ENCODE assay signal across 14 mouse cellular contexts in the genomic region with DNA sequence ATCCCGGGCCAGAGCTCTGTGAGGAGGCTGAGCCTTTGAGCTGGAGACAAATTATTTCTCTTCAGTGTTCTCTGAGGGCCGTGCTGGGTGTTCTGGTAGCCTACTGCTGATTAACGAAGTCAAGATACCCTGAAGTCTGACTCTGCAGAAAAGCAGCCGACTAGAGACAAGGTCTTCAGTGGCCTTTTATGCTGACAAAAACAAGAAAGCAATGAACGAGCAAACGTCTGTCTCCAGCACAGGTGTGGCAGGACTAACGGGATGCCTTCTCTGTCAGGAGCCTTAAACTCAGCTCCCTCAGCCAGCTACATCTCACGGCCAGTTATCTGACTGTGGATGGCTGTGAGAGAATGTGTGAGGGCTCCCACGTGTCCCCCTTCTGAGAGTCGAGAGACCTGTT.
"Had no signal": no experiment of that assay in that cellular context is flagged by ENCODE, and none has a peak within 500 bp of the region (broad histone marks: within the 10 kb centered on the region; RNA-seq: fewer than 3 reads in every experiment).

No protein-coding gene starts in this region.

- ATAC-seq: lung, postnatal 0 days; midbrain, embryonic 13.5 days had no signal

- H3K27me3 ChIP-seq: kidney, embryonic 15.5 days; midbrain, embryonic 13.5 days; neural tube, embryonic 12.5 days had no signal

- H3K4me2 ChIP-seq: kidney, embryonic 15.5 days; midbrain, embryonic 13.5 days; neural tube, embryonic 12.5 days had no signal

- H3K36me3 ChIP-seq: kidney, embryonic 15.5 days; midbrain, embryonic 13.5 days; neural tube, embryonic 12.5 days had no signal

- H3K4me3 ChIP-seq: kidney, embryonic 15.5 days; left cerebral cortex, adult 2 months; midbrain, embryonic 13.5 days; myocyte; neural tube, embryonic 12.5 days had no signal

- H3K4me1 ChIP-seq: midbrain, embryonic 13.5 days had no signal

- H3K9ac ChIP-seq: kidney, embryonic 15.5 days; liver, embryonic 14.5 days; midbrain, embryonic 13.5 days; neural tube, embryonic 12.5 days had no signal

- H3K27ac ChIP-seq: kidney, embryonic 15.5 days; left cerebral cortex, adult 2 months; liver, embryonic 14.5 days; midbrain, embryonic 13.5 days; neural tube, embryonic 12.5 days had no signal

- H3K9me3 ChIP-seq: kidney, embryonic 15.5 days; midbrain, embryonic 13.5 days; neural tube, embryonic 12.5 days had no signal

- DNase-seq: kidney, adult 2 months; kidney, postnatal 25 days; lung, adult 18-20 months; lung, postnatal 36 days; right cerebral cortex, postnatal 4 days; spleen, adult 18-20 months; thymus, postnatal 4 days had no signal
